Mouse (Mus musculus) E14TG2a.4 (cell line): ENCODE measurements around the gene Lonp1.

ENCODE experiments used
- CTCF ChIP-seq: conservative IDR thresholded peaks from 2 replicates; pipeline ENCODE4 v1.5.1; 2014; ENCODE audit warnings: low read length
- POU5F1 ChIP-seq: IDR thresholded peaks from 2 replicates; pipeline ENCODE4 v1.6.1; 2014; ENCODE audit warnings: low read length, borderline replicate concordance

GRCm38 (mm10) chr17:56617628-56618027, 9.1 kb downstream of the Lonp1 start:
- TF ChIP-seq CTCF (no peak), POU5F1 (no peak)
